Mouse (Mus musculus): ENCODE measurements at regions not wholly inside any gene's neighbourhood (a gene's known extent, or its start where the extent isn't known, plus 50 kb on each side); places are given as distances from the start of the nearest gene placed in this dataset.

DNA sequence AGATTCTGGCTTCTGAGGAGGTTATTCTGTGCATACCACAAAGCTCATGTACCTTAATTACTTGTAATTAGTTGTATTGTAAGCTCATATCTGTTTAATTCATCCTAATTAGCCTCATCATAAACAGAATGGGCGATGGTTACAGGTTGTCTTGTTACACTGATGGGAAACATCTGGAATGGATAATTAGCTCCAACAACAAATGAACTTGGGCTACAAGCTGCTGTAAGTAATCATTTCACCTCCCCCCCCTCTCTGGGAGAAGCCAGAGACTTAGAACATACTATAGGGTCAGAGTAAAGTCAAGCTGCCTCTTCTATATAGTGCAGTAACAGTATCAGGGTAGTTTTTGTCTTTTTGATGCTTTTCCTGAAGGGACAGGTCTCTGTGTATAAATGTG is 234.5 kb upstream of the Jmjd1c start:
- no peak for DNase-seq (ENCODE audit: low read depth)

DNA sequence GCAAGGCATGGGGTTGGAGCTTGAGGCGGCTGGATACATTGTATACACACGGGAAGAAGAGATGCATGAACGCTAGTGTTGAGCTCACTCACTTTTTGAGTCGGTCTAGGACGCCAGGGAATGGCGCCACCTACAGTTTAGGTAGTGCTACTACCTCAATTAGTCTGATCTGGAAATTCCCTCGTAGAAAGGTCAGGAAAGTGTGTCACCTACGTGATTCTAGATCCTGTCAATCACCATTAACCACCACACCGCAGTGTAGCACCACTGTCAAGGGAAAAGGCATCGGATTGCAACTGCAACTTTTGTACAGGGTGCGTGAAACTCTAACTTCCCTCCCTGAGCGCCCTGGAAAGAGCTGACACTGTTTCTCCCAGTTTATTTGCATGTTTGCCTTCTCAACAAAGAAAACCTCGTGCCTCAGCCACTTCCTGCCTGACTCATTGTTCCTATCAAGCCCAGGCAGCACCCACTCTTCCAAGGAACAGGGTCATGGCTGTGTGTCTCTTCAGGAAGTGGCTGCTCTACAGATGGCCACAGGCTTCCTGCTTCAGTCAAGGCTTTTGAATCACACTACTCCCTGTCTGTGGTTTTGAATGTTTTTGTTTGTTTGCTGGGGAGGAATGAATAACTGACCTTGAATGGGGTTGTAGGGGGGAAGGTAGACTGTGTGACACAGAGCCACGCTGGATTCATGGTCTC is 231.6 kb upstream of the Jmjd1c start:
- peak; percentile 74 for DNase-seq (ENCODE audit: low read depth)

DNA sequence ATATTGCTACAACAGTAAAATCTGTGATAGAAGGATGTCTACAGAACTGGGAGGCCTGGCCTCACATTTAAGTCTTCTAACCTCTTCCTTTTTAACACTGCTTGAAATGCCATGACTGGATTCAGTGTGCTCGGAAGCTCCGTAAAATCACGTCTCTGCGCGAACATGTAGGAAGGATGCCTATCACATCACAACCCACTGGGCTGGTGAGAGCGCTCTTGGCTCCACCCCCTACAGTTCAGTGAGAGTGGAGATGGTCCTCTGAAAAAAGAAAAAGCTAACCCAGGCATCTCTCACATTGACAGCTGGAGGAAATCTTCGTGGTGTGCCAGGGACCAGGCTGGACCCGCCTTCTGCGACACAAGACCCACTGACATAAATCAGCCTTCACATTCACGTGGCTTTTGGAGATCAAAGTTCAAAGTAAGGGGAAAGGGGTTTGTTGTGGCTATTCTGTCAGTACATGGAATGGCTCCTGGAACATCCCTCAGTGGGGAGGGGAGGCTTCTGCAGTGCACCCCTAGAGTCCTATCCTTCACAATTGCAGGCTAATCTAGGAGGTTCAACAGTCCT is 230.8 kb upstream of the Jmjd1c start:
- DNase-seq (ENCODE audit: low read depth) = no peak

DNA sequence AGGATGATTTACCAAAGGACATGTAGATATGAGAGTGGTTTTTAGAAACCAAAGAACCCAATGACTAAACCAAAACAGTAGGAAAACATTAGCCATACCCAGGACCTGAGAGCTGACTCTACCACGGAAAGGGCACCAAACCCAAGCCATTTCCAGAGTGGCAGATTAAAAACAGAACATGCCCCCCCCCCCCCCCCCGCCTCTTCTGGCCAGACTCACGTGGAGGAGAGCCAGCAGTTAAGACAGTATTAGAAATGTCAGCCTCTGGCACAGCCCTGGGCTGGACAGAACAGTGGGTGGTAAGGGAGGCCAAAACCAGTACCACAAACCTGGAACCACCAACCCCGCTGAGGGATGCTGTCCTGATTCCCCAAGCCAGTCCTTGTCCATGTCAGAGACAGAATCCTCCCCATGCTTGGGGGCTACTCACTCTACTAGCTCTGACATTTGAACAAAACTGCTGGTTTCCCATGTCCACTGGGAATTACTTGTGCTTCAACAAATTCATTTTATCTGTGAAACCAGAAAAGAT is 224.7 kb upstream of the Jmjd1c start:
- no peak for DNase-seq (ENCODE audit: low read depth)

DNA sequence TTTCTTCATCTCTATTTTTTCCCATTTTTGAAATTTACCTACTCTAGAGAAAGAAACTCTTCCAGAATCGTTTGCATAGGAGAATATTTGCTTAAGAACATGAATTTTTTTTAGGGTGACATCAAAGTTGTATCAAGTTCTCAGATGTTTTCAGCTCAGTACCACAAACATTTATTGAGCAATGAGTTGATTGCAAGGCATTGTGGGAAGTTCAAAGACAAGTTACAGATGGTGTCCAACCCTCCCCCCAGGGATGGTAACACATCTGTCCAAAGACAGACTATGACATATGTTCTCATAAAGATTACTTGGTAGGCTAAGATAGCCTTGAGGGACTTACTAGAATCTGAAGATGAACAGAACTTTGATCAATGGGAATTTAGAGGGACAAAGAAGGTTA is 224.3 kb upstream of the Jmjd1c start:
- DNase-seq (ENCODE audit: low read depth) = no peak

DNA sequence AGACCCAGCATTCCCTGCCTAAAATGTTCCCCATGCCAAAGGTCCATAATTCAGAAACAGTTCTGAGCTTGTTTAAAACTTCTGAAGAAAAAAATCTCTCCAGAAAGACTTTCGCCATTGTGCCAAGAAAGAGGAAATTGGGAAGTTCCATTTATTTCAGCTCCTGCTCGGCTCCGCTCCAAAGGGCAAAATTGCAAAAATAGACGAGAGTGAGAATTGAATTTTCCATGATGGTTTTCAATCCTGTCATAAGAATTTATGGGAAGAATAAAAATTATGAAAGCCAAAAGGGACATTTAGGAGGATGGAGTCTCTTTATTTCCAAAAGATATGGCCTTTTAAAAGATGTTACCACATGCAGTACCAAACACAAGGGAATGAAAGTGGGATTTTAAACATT is 222.5 kb upstream of the Jmjd1c start:
- DNase-seq (ENCODE audit: low read depth) = no peak

DNA sequence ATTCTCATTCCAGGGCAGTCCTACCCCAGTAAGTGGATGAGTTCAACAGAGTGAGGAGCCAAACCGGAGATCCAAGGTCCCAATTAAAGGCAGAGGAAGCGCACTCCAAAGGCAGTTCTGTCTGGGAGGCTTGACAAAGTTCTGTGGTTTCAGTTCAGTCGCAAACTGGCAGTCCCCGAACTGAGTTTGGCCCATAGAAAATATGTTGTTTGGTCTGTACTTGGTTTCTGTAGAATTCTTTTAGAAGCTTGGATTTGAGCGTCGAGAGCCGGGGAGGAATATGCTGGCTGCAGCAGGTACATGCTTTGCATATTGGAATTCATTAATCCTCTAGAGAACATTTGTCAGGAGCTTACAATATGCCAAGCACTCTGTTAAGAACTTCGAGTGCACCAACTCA is 216.9 kb upstream of the Jmjd1c start:
- DNase-seq (ENCODE audit: low read depth) = no peak

DNA sequence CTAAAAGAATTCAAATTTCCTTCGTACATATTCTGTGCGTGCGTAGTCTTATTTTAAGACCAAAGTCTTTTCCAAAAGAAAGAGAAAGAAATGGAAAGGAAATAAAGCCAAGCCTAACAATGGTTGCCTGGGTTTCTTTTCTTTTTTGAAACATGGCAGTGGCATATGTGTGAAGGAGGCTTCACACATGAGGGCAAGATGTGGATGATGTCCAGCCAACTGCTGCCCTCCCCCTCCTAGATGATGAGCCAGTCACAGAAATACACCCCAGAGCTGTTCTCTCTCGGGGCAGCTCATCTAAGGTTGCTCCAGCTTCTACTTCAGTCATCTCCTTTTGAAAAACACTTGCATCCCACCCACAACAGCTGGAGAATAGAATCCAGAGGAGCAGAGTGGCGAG is 213.1 kb upstream of the Jmjd1c start:
- no peak for DNase-seq (ENCODE audit: low read depth)

DNA sequence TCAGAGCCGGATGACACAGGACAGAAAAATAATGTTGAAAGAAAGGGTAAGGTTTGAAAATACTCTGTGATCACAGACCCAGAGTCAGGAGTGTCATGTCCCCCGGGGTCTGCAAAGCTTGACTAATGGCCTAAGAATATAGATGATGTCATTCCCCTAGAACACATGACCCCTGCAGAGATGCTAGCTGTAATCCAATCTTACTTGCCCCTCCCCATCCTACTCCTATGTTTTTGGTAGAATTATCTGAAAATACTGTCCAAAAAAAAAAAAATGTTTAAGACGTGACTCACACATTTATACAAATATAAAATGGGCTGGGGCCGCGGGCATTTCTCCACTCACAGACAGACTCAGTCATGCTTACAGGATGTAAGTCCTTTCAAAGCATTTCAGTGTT is 210.3 kb upstream of the Jmjd1c start:
- no peak for DNase-seq (ENCODE audit: low read depth)

DNA sequence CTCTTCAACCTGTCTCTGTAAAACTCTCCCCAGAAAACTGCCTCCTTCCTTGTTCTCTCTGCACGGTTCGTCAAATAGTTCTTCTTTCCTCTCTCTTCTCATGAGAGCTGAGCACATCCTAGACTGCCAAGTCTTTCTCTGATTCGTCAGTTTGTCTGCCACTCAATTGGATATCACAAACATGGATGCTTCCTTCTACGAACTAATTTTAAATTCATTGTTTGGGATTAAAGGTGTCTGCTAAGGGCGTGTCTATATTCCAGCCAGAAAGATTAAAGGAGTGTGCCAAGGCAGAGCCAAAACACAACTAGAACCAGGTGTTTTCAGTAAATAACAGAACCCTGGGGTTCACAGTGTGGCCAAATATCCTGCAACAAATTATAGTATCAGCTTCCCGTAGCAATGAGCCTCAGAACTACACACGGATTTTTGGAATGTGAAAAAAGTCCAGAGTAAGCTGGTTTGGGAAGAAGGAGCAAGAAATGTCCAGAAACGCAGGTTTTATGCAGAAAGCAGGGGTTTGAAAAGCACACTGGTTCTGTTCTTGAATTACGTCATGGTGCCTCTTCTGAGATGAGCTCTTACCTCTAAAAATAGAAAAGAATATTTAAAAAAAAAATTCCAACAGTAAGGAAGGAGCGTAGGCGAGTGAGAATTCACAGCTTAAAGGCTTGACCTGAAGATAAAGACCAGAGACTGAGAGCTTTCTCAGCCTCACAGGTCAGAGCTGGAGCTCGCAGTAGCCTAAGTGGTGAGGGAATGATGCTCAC is 206.0 kb upstream of the Jmjd1c start:
- DNase-seq (ENCODE audit: low read depth) = no peak

DNA sequence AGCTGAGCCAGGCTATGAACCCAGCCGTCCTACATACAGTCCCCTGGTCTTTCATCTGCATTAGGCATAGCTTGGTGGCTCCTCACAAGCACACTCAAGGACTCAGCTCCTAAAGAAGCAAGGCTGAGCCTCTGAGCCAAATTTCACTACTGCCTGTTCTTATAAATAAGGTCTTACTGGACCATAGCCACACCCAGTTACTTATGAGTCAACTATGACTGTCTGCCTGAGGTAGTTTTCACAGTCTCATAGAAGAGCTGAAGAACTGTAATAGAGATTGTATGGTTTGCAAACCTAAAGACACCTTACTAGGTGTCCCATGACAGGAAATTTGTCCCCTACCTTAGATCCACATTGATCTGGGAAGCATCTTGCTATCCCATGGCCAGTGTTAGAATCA is 204.1 kb upstream of the Jmjd1c start:
- no peak for DNase-seq (ENCODE audit: low read depth)

DNA sequence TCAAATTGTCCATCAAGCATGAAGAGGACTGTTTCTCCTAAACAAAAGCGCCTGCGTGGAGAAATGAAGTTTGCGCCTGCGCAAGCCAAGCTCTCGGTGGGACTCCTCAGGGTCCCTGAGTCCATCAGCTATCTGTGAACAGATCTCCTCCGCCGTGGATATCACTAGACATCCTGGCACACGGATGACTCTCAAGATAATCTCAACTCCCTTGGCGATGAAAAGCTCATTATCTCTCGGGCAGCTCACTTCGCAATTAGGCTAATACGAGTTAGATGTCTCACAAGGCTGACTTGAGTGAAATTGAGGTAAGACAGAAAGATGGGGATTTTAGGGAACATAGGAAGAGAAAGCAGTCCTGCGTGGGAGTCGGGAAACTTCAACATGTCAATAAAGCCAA is 202.1 kb upstream of the Jmjd1c start:
- DNase-seq (ENCODE audit: low read depth) = no peak

DNA sequence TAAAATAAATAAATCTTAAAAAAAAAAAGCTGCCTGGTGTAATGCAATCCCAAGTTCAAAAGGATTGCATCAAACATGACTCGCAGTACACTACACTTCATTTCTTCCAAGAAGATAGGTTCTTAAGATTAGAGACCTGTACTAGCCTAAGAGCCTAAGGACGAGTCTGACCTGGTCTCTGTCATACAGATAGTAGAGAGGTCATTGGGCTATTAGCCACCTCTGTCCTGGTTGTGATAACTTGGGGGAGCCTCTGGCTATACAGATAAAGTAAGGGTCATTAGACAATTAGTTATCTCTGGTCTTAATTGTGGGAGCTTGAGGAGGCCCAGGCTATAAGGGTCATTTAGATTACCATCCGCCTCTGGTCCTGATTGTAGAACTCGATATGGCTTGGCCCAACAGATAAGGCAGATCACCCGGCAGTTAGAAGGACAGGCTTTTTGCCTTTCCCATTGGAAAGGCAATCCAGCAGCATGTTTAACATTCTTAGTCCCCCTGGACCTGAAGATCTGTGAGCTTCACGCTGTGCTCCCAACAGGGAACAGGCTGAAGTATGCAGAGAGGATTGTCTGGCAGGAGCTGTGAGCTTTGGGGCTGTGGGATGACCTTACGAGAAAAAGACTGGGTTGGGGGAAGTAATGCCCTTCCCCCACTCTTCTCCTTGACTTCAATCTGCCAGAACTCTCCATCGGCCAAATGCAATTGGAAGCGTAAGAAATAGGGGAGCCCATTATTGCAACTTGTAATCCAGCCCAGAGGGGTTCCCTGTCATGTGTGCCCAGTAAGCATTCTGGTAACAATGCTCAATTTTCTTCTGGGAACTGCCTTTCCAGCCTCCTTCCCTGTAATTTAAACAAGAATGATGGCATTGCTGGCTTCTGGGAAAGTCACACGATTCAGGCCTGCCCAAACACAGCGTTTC is 199.0 kb upstream of the Jmjd1c start:
- DNase-seq (ENCODE audit: low read depth) = no peak

DNA sequence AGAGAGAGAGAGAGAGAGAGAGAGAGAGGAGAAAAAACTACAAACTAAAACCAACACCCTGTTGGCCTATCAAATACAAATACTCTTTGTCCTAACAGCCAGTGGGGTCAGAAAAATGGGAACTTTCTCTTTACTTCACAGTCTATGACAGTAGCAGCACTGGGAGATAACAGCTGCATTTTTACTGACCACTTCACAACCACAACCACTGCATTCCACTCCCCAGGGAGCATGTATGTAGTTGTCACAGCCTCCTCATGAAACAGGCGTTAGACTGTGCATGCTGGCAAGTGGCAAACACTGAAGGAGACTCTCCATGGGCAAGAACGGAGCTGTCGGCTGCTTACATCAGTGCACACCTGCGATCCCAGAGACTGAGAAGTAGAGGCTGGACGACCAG is 196.2 kb upstream of the Jmjd1c start:
- no peak for DNase-seq (ENCODE audit: low read depth)

DNA sequence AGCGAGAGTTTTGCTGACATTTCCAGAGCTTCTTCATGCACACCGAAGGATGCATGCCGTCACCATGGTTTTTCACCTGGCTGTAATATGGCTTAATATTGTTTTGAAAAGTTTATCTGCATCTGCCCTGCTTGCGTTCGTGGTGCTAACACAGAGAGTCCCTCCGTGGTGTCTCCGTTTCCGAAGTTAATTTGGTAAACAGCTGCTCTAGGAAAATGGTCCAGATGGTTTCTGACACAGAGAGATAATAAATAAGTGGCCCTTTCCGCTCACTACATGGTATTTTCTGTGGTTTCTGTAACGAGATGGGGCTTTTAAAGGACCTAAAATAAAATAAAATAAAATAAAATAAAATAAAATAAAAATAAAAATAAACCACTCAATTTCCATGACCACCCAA is 195.1 kb upstream of the Jmjd1c start:
- no peak for DNase-seq (ENCODE audit: low read depth)

DNA sequence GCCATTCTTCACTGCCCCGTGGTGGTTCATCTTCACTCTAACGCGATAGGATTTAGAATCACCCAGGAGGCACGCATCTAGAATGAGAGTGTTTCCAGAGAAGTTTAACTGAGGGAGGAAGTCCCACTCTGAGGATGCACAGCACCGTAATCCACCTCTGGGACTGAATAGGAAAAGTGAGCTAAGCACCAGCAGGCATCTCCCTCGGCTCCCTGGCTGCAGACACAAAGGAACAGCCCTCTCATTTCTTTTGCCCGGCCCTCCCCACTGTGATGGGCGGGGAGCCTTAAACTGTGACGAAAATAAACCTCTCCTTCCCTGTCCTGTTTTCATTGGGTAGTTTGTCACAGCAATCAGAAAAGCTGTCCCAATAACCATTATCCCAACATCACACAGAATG is 194.1 kb upstream of the Jmjd1c start:
- no peak for DNase-seq (ENCODE audit: low read depth)

DNA sequence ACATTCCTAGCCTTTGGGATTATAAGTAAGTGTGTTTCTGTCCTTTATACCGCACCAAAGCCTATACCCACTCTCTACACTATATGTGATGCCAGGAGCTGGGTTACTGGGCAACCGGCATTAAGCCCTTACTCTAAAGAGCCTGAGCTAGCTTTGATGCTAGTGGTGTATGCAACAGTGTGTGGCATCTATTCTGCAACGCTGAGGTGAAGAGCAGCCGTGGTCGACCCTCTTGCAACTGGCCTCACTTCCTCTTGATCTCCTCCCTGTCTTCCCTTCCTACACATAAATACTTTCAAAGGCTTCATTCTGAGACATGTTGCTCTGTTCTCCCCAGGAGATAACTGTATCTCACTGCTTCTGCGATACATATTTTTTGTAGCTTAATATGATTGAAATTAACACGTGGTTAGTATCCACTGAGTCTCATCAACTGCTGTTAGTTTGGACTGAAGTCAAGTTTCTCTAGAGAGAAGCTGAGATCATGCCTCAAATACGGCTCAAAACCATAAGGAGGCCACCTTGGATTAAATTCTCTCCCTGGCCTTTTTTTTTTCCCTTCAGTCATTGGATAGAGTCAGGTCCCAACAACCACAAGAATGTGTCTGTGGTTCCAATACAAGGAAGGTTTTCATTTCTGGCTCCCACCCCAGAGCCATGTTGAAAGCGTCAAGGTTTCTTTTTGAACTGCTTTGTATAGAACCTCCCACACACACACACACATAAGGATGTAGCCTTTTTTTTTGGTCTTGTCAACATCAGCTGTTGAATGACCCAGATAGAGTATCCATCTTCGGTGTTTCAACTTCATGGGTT is 191.2 kb upstream of the Jmjd1c start:
- DNase-seq (ENCODE audit: low read depth) = no peak

DNA sequence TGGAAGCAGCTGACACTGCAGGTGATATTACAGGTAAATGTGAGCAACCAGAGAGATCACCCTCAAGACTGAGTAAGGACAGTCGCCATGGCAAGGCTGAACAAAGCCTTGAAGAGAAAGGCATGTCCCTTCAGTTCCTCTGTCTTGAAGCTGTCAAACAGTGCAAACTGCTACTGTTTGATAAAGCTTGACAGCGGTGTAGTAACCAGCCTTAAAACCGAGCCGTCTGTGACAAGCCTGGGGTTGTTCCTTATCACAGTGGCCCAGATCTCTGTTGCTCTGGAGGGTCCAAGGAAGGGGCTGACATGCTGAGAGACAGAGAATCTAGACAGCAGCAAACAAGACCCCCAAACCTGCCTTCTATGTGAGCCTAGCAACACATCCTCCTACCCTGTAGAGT is 188.1 kb upstream of the Jmjd1c start:
- no peak for DNase-seq (ENCODE audit: low read depth)

DNA sequence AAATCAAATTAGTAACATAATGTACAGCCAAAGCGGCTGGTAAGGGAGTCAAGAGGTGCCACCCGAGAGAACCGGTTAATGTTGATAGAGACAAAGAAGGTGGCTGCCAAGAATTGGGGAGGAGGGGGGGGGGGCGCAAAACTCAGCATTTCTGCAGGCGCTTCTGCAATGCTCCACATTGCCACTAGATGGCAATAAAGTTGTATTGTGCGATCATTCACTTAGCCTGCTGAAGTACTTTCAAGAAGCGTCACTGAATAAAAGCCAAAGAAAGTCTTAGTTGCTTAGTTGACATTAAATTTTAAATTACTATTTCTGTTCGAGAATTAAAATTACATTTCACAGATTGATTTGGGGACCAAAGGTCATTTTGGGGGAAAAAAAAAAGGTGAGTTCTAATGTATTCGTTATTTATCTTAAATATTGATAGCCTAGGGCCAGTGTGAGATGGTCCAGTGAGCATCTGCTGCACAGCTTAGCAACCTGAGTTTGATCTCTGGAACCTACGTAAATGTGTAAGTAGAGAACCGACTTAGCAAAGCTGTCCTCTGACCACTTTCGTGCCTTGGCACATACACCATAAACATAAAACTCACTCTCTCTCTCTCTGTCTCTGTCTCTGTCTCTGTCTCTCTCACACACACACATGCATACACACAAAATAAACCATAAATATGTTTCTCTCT is 186.6 kb upstream of the Jmjd1c start:
- peak; percentile 65 for DNase-seq (ENCODE audit: low read depth)

DNA sequence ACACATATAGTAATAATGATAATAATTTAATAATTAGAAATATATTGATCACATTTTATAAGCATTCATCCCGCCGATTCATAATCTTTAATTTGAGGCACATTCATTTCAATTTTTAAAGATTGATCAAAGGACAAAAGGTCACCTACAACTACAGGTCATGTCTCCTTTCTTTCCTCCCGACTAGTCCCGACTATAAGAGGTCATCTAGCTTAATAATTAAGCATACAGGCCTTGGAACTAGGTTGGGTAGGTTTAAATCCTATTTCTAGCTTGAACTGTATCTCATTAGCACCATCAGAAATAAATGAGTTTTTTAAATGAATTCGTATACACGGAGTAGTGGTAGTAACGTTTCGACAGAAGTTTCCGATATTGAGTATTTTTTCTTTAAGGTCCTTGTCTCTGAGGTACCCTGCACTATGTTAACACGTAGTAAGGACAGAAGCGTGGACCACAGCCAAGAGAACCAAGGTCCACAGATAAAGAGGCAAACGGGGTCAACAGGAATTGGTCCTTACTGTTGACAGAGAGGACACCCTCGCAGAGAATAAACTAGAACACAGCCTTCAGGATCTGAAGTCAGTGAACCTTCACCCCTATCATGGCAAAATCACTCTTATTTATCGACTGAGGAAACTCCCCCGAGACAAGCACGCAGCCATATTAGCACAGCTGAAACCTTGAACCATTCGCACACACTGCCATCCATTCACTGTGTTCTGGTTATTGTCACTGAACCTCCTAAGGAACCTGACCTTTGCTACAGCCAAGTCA is 185.8 kb upstream of the Jmjd1c start:
- DNase-seq (ENCODE audit: low read depth) = no peak
